Mouse (Mus musculus): ENCODE measurements around the gene Rbmx. TPM values are rescaled to one million over a fixed set of nuclear protein-coding genes. Genes with fewer than 3 reads are reported as not detected.

The Rbmx gene
- polyA plus RNA-seq (2015; fragmentation: Illumina TruSeq; extraction: RNeasy Lipid Tissue Mini Kit (QIAGEN cat#74804); ENCODE audit: low read depth, low replicate concordance) = 66.6 TPM

GRCm38 (mm10) chrX:57392367-57393246 lies at the start of gene Rbmx:
Gene Rbmx, minus strand, starts transcription at chrX:57393036.

GRCm38 (mm10) chrX:57408769-57409168 lies 15.9 kb upstream of the Rbmx start, which contains the start of gene Gm364:
Gene Gm364, plus strand, starts transcription at chrX:57409154.

GRCm38 (mm10) chrX:57338371-57339211 lies 54.2 kb downstream of the Rbmx start, which contains the start of gene Arhgef6:
Gene Arhgef6, minus strand, starts transcription at chrX:57338729.

Other genes starting within 250 kb of the Rbmx start
- gene Cd40lg, start 180.9 kb downstream of the Rbmx start, polyA plus RNA-seq (2015; fragmentation: Illumina TruSeq; extraction: RNeasy Lipid Tissue Mini Kit (QIAGEN cat#74804); ENCODE audit: low read depth, low replicate concordance) = not detected
- 16.2 TPM for gene Arhgef6, start 54.3 kb downstream of the Rbmx start, polyA plus RNA-seq (2015; fragmentation: Illumina TruSeq; extraction: RNeasy Lipid Tissue Mini Kit (QIAGEN cat#74804); ENCODE audit: low read depth, low replicate concordance)
- gene Gm364, start 16.1 kb upstream of the Rbmx start, polyA plus RNA-seq (2015; fragmentation: Illumina TruSeq; extraction: RNeasy Lipid Tissue Mini Kit (QIAGEN cat#74804); ENCODE audit: low read depth, low replicate concordance) = not detected
- 2.9 TPM for gene Gpr101, start 110.7 kb upstream of the Rbmx start, polyA plus RNA-seq (2015; fragmentation: Illumina TruSeq; extraction: RNeasy Lipid Tissue Mini Kit (QIAGEN cat#74804); ENCODE audit: low read depth, low replicate concordance)